Mouse (Mus musculus) kidney, adult 2 months (tissue): ENCODE results near the gene Sost. TPM values are rescaled to one million over a fixed set of nuclear protein-coding genes. Genes with fewer than 3 reads are reported as not detected.

Experiments
- DNase-seq: peaks from one replicate; pipeline ENCODE4 v3.0.0; 2021
- H3K27ac ChIP-seq: fragments of 200-500 bp; 2 replicates; pipeline ENCODE4 v1.5.1; 2012; ENCODE audit warnings: low read depth, low read length, control low read depth, inconsistent platforms; ENCODE audit not compliant: insufficient read depth
- H3K27me3 ChIP-seq: fragments of 200-500 bp; replicated peaks from 2 replicates; pipeline ENCODE4 v1.6.1; 2012; ENCODE audit warnings: mild to moderate bottlenecking, moderate library complexity, low read length, inconsistent platforms; ENCODE audit not compliant: control insufficient read depth, insufficient read depth
- H3K36me3 ChIP-seq: fragments of 200-500 bp; 2 replicates; pipeline ENCODE4 v1.6.1; 2012; ENCODE audit warnings: mild to moderate bottlenecking, moderate library complexity, low read length, inconsistent platforms; ENCODE audit not compliant: control insufficient read depth, insufficient read depth
- H3K4me1 ChIP-seq: fragments of 200-500 bp; 2 replicates; pipeline ENCODE4 v1.6.1; 2011; ENCODE audit warnings: low read length; ENCODE audit not compliant: control insufficient read depth, insufficient read depth
- H3K4me3 ChIP-seq: fragments of 200-500 bp; 2 replicates; pipeline ENCODE4 v1.5.1; 2011; ENCODE audit warnings: mild to moderate bottlenecking, low read depth, low read length, control low read depth; ENCODE audit not compliant: insufficient read depth
- CTCF ChIP-seq: fragments of 200-500 bp; conservative IDR thresholded peaks from 2 replicates; pipeline ENCODE4 v1.5.1; 2011; ENCODE audit warnings: low read depth, mild to moderate bottlenecking, control low read depth, low read length, moderate library complexity, mixed read lengths; ENCODE audit not compliant: insufficient read depth, insufficient read length
- POLR2A ChIP-seq: fragments of 200-500 bp; IDR thresholded peaks from one replicate; pipeline ENCODE4 v1.6.1; 2011; ENCODE audit warnings: low read depth, low read length, control low read depth
- WGBS: fragments of 180-500 bp; shearing (Covaris S2); methylation state at CpG from one replicate; pipeline ENCODE4 v1.1.7; 2018; 5-methylcytosine and 5-hydroxymethylcytosine counted together
- polyA plus RNA-seq: library from polyadenylated mRNA; depleted of rRNA; stranded (reverse); fragments of >200 nt; gene quantifications from 2 replicates; pipeline ENCODE4 v1.2.3, GENCODE M21; 2012; rRNA removed

Gene Sost
- polyA plus RNA-seq, 1 experiment, result 2.0 TPM

- no peak for TF ChIP-seq POLR2A
- peak; percentile 99 for TF ChIP-seq CTCF
- 3% methylated on average over 6 of the region's 6 CpGs for WGBS
These were observed 47.2 kb downstream of the Sost start for GRCm38 (mm10) chr11:101919660-101920059.

GRCm38 (mm10) chr11:101918609-101919008, 48.2 kb downstream of the Sost start:
- no peak for DNase-seq
- H3K27ac ChIP-seq, result no peak overlapping the region
- TF ChIP-seq POLR2A (no peak), CTCF (no peak)
- H3K4me3 ChIP-seq, result no peak overlapping the region
- no peaks in the 10 kb centered on the region for H3K36me3 ChIP-seq
- WGBS, result 75% methylated on average over 3 of the region's 3 CpGs
- no peaks in the 10 kb centered on the region for H3K4me1 ChIP-seq
- no peaks in the 10 kb centered on the region for H3K27me3 ChIP-seq

More at GRCm38 (mm10) chr11:101919660-101920059, 47.2 kb downstream of the Sost start:
- H3K27ac ChIP-seq, result no peak overlapping the region
- no peaks in the 10 kb centered on the region for H3K36me3 ChIP-seq
- H3K4me1 ChIP-seq, result no peaks in the 10 kb centered on the region
- H3K4me3 ChIP-seq, result no peak overlapping the region
- H3K27me3 ChIP-seq, result no peaks in the 10 kb centered on the region
- peak; percentile 83 for DNase-seq

GRCm38 (mm10) chr11:101916772-101917171, 50.0 kb downstream of the Sost start:
- H3K27ac ChIP-seq, result no peak overlapping the region
- no peak for DNase-seq
- H3K36me3 ChIP-seq, result no peaks in the 10 kb centered on the region
- H3K27me3 ChIP-seq, result no peaks in the 10 kb centered on the region
- no peak overlapping the region for H3K4me3 ChIP-seq
- H3K4me1 ChIP-seq, result no peaks in the 10 kb centered on the region
- TF ChIP-seq CTCF, result no peak
- no peak for TF ChIP-seq POLR2A
- 82% methylated on average over 3 of the region's 3 CpGs for WGBS

GRCm38 (mm10) chr11:101913591-101913990, 53.2 kb downstream of the Sost start:
- Histone ChIP-seq H3K4me1 (no peaks in the 10 kb centered on the region), H3K36me3 (no peaks in the 10 kb centered on the region), H3K4me3 (no peak overlapping the region), H3K27me3 (no peaks in the 10 kb centered on the region), H3K27ac (no peak overlapping the region)
- TF ChIP-seq POLR2A (no peak), CTCF (no peak)
- no peak for DNase-seq
- whole genome bisulfite sequencing, result 78% methylated on average over 8 of the region's 8 CpGs

Other genes with a start within 250 kb of the Sost start
- gene Dhx8, start 234.1 kb downstream of the Sost start, polyA plus RNA-seq, result 9.8 and 10.6 TPM in 2 replicates
- gene Etv4, start 181.6 kb downstream of the Sost start, polyA plus RNA-seq, result 1.1 and 1.3 TPM in 2 replicates
- 3.5 and 4.8 TPM in 2 replicates for gene Meox1, start 72.6 kb downstream of the Sost start, polyA plus RNA-seq
- not detected in 2 replicates for gene Cfap97d1, start 17.3 kb upstream of the Sost start, polyA plus RNA-seq
- gene Dusp3, start 20.0 kb upstream of the Sost start, polyA plus RNA-seq, result 67.8 and 92.4 TPM in 2 replicates
- gene Mpp3, start 61.4 kb upstream of the Sost start, polyA plus RNA-seq, result 2.3 and 3.5 TPM in 2 replicates
- gene Cd300lg, start 74.5 kb upstream of the Sost start, polyA plus RNA-seq, result 62.1 and 67.1 TPM in 2 replicates
- gene Mpp2, start 121.5 kb upstream of the Sost start, polyA plus RNA-seq, result 4.9 and 5.9 TPM in 2 replicates
- not detected in 2 replicates for gene Ppy, start 134.3 kb upstream of the Sost start, polyA plus RNA-seq
- gene Pyy, start 140.8 kb upstream of the Sost start, polyA plus RNA-seq, result not detected in 2 replicates
- gene Nags, start 178.5 kb upstream of the Sost start, polyA plus RNA-seq, result 0.23 and 0.39 TPM in 2 replicates
- gene Tmem101, start 189.4 kb upstream of the Sost start, polyA plus RNA-seq, result 17.7 and 18.3 TPM in 2 replicates
- gene Lsm12, start 218.3 kb upstream of the Sost start, polyA plus RNA-seq, result 33.0 and 39.6 TPM in 2 replicates
- gene G6pc3, start 222.6 kb upstream of the Sost start, polyA plus RNA-seq, result 127 and 138 TPM in 2 replicates